ENCODE assay signal across 7 mouse cellular contexts in the genomic region with DNA sequence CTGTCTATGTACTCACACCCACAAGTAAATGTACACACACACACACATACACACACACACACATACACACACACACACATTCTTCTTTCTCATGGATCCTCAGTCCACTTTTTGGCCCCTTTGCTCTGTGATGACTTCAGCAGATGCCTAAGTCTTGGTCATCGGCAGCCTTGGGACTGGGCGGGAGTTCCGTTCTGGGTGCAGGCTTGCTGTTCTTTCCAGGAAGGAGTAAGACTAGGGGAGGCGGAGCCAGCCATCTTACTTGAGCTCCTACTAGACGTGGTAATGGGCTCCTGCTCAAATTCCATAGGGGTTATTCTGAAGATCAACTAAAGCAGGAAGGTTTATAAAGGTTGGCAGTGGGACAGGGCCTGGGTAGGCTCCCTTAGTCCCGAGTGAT. TPM values are rescaled to one million over a fixed set of nuclear protein-coding genes. Genes with fewer than 3 reads are reported as not detected.
DNase-seq lines count a peak whose midpoint lies in the region; ATAC-seq and TF ChIP-seq lines count a peak whose summit lies in the region.

No protein-coding gene starts in this region.

- H3K9me3 ChIP-seq in embryonic facial prominence, embryonic 14.5 days (ENCODE audit: control insufficient read depth, low read length), result no peaks in the 10 kb centered on the region
- no peaks in the 10 kb centered on the region for H3K9me3 ChIP-seq in lung, embryonic 14.5 days (ENCODE audit: low read depth, low read length)

- intact Hi-C loops in heart, postnatal 36 days (cut with DNase I), result no loop called here

- no peak for TF ChIP-seq CTCF in lung, embryonic 14.5 days (IDR thresholded peaks at IDR 0.05; ENCODE audit: low read depth)

- peak; percentile 85 for DNase-seq in adrenal gland, adult 2 months
- DNase-seq in embryonic facial prominence, embryonic 14.5 days (ENCODE audit: low spot score), result no peak
- DNase-seq in heart, postnatal 36 days, result peak; percentile 70 to 71
- peak; percentile 60 for DNase-seq in lung, embryonic 14.5 days
- no peak for DNase-seq in thymus, postnatal 10 days (ENCODE audit: low spot score in 2 of 2)
- no peak for DNase-seq in cerebellum, postnatal 10 days
- no peak for DNase-seq in ovary, adult 18-20 months (ENCODE audit: low spot score)

- 49% methylated on average over 6 of the region's 6 CpGs for WGBS in embryonic facial prominence, embryonic 14.5 days
- 51% methylated on average over 6 of the region's 6 CpGs for WGBS in lung, embryonic 14.5 days

- H3K9ac ChIP-seq in embryonic facial prominence, embryonic 14.5 days (ENCODE audit: low read depth, low read length), result peak overlapping the region; percentile 37; the same call in 1 of the 2 replicates
- H3K9ac ChIP-seq in lung, embryonic 14.5 days, result 0 out of 2 replicates have a peak overlapping the region, but pooled peaks have one; percentile 23

- H3K4me2 ChIP-seq in embryonic facial prominence, embryonic 14.5 days (ENCODE audit: low read depth, low read length), result peak overlapping the region; percentile 70
- H3K4me2 ChIP-seq in lung, embryonic 14.5 days, result peak overlapping the region; percentile 97

- no peak overlapping the region for H3K27ac ChIP-seq in embryonic facial prominence, embryonic 14.5 days (replicated peaks; ENCODE audit: low read depth, low read length)
- H3K27ac ChIP-seq in lung, embryonic 14.5 days (ENCODE audit: low read depth), result no peak overlapping the region

- peaks cover 20% of the 10 kb centered on the region for H3K4me1 ChIP-seq in embryonic facial prominence, embryonic 14.5 days (ENCODE audit: control insufficient read depth, insufficient read depth, low read length)
- H3K4me1 ChIP-seq in lung, embryonic 14.5 days (ENCODE audit: insufficient read depth), result peaks cover 25% of the 10 kb centered on the region

- H3K27me3 ChIP-seq in embryonic facial prominence, embryonic 14.5 days (replicated peaks; ENCODE audit: control insufficient read depth, insufficient read depth, low read length), result no peaks in the 10 kb centered on the region
- H3K27me3 ChIP-seq in lung, embryonic 14.5 days (ENCODE audit: insufficient read depth, low read length), result no peaks in the 10 kb centered on the region

- ATAC-seq in embryonic facial prominence, embryonic 14.5 days (ENCODE audit: low read depth), result no peak
- ATAC-seq in lung, embryonic 14.5 days (ENCODE audit: insufficient read depth), result no peak

- H3K36me3 ChIP-seq in embryonic facial prominence, embryonic 14.5 days (ENCODE audit: control insufficient read depth, insufficient read depth, low read length), result peaks cover 39% of the 10 kb centered on the region
- H3K36me3 ChIP-seq in lung, embryonic 14.5 days (ENCODE audit: insufficient read depth), result peaks cover 44% of the 10 kb centered on the region

- H3K4me3 ChIP-seq in embryonic facial prominence, embryonic 14.5 days (ENCODE audit: low read depth, low read length), result no peak overlapping the region
- peak overlapping the region; percentile 6; the same call in 1 of the 2 replicates for H3K4me3 ChIP-seq in lung, embryonic 14.5 days (ENCODE audit: low read depth, low read length)

RNA-seq across cellular contexts. Expression of gene Lzts2, which starts 6.1 kb away (rescaled TPM):
- 100 to 1,000 TPM in 1 of 2 experiments, 10 to 100 TPM in 1; 52.8 to 111 TPM for total RNA-seq in adrenal gland, adult 2 months (2021)
- 313 and 342 TPM in 2 replicates for polyA plus RNA-seq in adrenal gland, adult 2 months (2012; rRNA removed)
- 51.2 and 56.1 TPM in 2 replicates for polyA plus RNA-seq in embryonic facial prominence, embryonic 14.5 days (2014; fragmentation: Nextera tagmentation; extraction: Ambion mirVana)
- 10 to 100 TPM; 61.0 to 69.7 TPM for total RNA-seq in heart, postnatal 36 days (2021)
- 68.5 and 75.4 TPM in 2 replicates for polyA plus RNA-seq in lung, embryonic 14.5 days (2014; fragmentation: Nextera tagmentation; extraction: Ambion mirVana)

RNA-seq across cellular contexts. Expression of gene Mrpl43, which starts 14.1 kb away (rescaled TPM):
- 10 to 100 TPM; 45.2 to 55.1 TPM for total RNA-seq in adrenal gland, adult 2 months (2021)
- polyA plus RNA-seq in adrenal gland, adult 2 months (2012; rRNA removed), result 196 and 208 TPM in 2 replicates
- 47.4 and 49.2 TPM in 2 replicates for polyA plus RNA-seq in embryonic facial prominence, embryonic 14.5 days (2014; fragmentation: Nextera tagmentation; extraction: Ambion mirVana)
- total RNA-seq in heart, postnatal 36 days (2021), result 10 to 100 TPM; 48.6 to 52.3 TPM
- polyA plus RNA-seq in lung, embryonic 14.5 days (2014; fragmentation: Nextera tagmentation; extraction: Ambion mirVana), result 61.3 and 63.6 TPM in 2 replicates

RNA-seq across cellular contexts. Expression of gene Twnk, which starts 14.9 kb away (rescaled TPM):
- total RNA-seq in adrenal gland, adult 2 months (2021), result 10 to 100 TPM; 24.7 to 37.1 TPM
- polyA plus RNA-seq in adrenal gland, adult 2 months (2012; rRNA removed), result 7.5 and 9.6 TPM in 2 replicates
- 10.5 and 11.2 TPM in 2 replicates for polyA plus RNA-seq in embryonic facial prominence, embryonic 14.5 days (2014; fragmentation: Nextera tagmentation; extraction: Ambion mirVana)
- total RNA-seq in heart, postnatal 36 days (2021), result 10 to 100 TPM; 29.8 to 30.2 TPM
- polyA plus RNA-seq in lung, embryonic 14.5 days (2014; fragmentation: Nextera tagmentation; extraction: Ambion mirVana), result 13.0 and 14.8 TPM in 2 replicates

RNA-seq across cellular contexts. Expression of gene Pdzd7, which starts 25.2 kb away (rescaled TPM):
- total RNA-seq in adrenal gland, adult 2 months (2021), result under 1 TPM in 1 of 2 experiments, not detected in 1; 0.09 TPM
- polyA plus RNA-seq in adrenal gland, adult 2 months (2012; rRNA removed), result 0.62 and 0.65 TPM in 2 replicates
- 0.32 and 0.67 TPM in 2 replicates for polyA plus RNA-seq in embryonic facial prominence, embryonic 14.5 days (2014; fragmentation: Nextera tagmentation; extraction: Ambion mirVana)
- total RNA-seq in heart, postnatal 36 days (2021), result under 1 TPM; 0.11 to 0.19 TPM
- polyA plus RNA-seq in lung, embryonic 14.5 days (2014; fragmentation: Nextera tagmentation; extraction: Ambion mirVana), result 0.39 TPM in 2 replicates

RNA-seq across cellular contexts. Expression of gene Sfxn3, which starts 27.0 kb away (rescaled TPM):
- total RNA-seq in adrenal gland, adult 2 months (2021), result 10 to 100 TPM; 51.2 to 89.3 TPM
- 45.9 and 65.5 TPM in 2 replicates for polyA plus RNA-seq in adrenal gland, adult 2 months (2012; rRNA removed)
- polyA plus RNA-seq in embryonic facial prominence, embryonic 14.5 days (2014; fragmentation: Nextera tagmentation; extraction: Ambion mirVana), result 28.1 and 31.1 TPM in 2 replicates
- total RNA-seq in heart, postnatal 36 days (2021), result 10 to 100 TPM; 11.6 to 14.2 TPM
- 18.3 and 19.6 TPM in 2 replicates for polyA plus RNA-seq in lung, embryonic 14.5 days (2014; fragmentation: Nextera tagmentation; extraction: Ambion mirVana)

Comparison
In these comparisons a context has a peak if more than half of its experiments do, and no peak if none do; other contexts are left out.
1. DNase-seq: peak in adrenal gland, adult 2 months (single experiment), heart, postnatal 36 days (2 of 2) and lung, embryonic 14.5 days (single experiment); none in embryonic facial prominence, embryonic 14.5 days (single experiment), thymus, postnatal 10 days (0 of 2), cerebellum, postnatal 10 days (0 of 2) and ovary, adult 18-20 months (single experiment).